Mouse (Mus musculus) MEL (cell line): ENCODE measurements at regions not wholly inside any gene's neighbourhood (a gene's known extent, or its start where the extent isn't known, plus 50 kb on each side); places are given as distances from the start of the nearest gene placed in this dataset.

ENCODE experiments used
- DNase-seq: peaks from one replicate; pipeline ENCODE4 v3.0.0; 2011; ENCODE audit warnings: low read depth, low spot score
- H3K27ac ChIP-seq: 2 replicates; pipeline ENCODE4 v1.5.1; 2012; ENCODE audit warnings: low read depth, mild to moderate bottlenecking, control low read depth, low read length, moderate library complexity; ENCODE audit not compliant: control insufficient read depth
- H3K27me3 ChIP-seq, 2 experiments: fragments of 150-350 bp in 1 of 2; sonication (generic) in 1 of 2; 2 replicates each; pipeline ENCODE4 v1.6.1; 2012; ENCODE audit warnings: low read length in 2 of 2, mild to moderate bottlenecking in 2 of 2, improper control_type of control experiment in 1 of 2, moderate library complexity in 1 of 2; ENCODE audit not compliant: insufficient read depth in 2 of 2, control insufficient read depth in 1 of 2
- H3K36me3 ChIP-seq, 2 experiments: 2 replicates each; pipeline ENCODE4 v1.6.1; 2012 to 2014; ENCODE audit warnings: low read length in 2 of 2, improper control_type of control experiment in 1 of 2, inconsistent platforms in 1 of 2, mild to moderate bottlenecking in 1 of 2; ENCODE audit not compliant: insufficient read depth in 2 of 2, control insufficient read depth in 1 of 2
- H3K4me1 ChIP-seq, 2 experiments: fragments of 150-350 bp in 1 of 2; sonication (generic) in 1 of 2; 2 replicates each; pipeline ENCODE4 v1.6.1; 2012; ENCODE audit warnings: low read length in 2 of 2, improper control_type of control experiment in 1 of 2, mild to moderate bottlenecking in 1 of 2; ENCODE audit not compliant: insufficient read depth in 2 of 2, control insufficient read depth in 1 of 2
- H3K4me3 ChIP-seq, 2 experiments: fragments of 150-350 bp in 1 of 2; sonication (generic) in 1 of 2; 2 replicates each; pipeline ENCODE4 v1.5.1; 2012; ENCODE audit warnings: low read depth in 2 of 2, low read length in 2 of 2, mild to moderate bottlenecking in 2 of 2, moderate library complexity in 2 of 2, control low read depth in 1 of 2, improper control_type of control experiment in 1 of 2; ENCODE audit not compliant: control insufficient read depth in 1 of 2, insufficient read depth in 1 of 2
- H3K79me2 ChIP-seq: 2 replicates; pipeline ENCODE4 v1.6.1; 2012; ENCODE audit warnings: mild to moderate bottlenecking, low read length, moderate library complexity; ENCODE audit not compliant: control insufficient read depth, poor library complexity, insufficient read depth
- H3K9ac ChIP-seq: 2 replicates; pipeline ENCODE4 v1.6.1; 2012; ENCODE audit warnings: low read depth, mild to moderate bottlenecking, control low read depth, low read length, moderate library complexity; ENCODE audit not compliant: control insufficient read depth, poor library complexity, severe bottlenecking
- H3K9me3 ChIP-seq: fragments of 150-350 bp; sonication (generic); replicated peaks from 2 replicates; pipeline ENCODE4 v1.6.1; 2012; ENCODE audit warnings: mild to moderate bottlenecking, low read length, improper control_type of control experiment, moderate library complexity; ENCODE audit not compliant: insufficient read depth
- CTCF ChIP-seq, 3 experiments: IDR thresholded peaks in 2 of 3; conservative IDR thresholded peaks in 1 of 3; 2 replicates each; pipeline ENCODE4 v1.5.1; 2011 to 2012; ENCODE audit warnings: low read length in 3 of 3, low read depth in 2 of 3, mild to moderate bottlenecking in 2 of 3, improper control_type of control experiment in 1 of 3, inconsistent platforms in 1 of 3, mixed read lengths in 1 of 3, moderate library complexity in 1 of 3; ENCODE audit not compliant: control insufficient read depth in 1 of 3, insufficient read depth in 1 of 3, poor library complexity in 1 of 3, severe bottlenecking in 1 of 3
- E2F4 ChIP-seq: IDR thresholded peaks from 2 replicates; pipeline ENCODE4 v1.6.1; 2011; ENCODE audit warnings: low read depth, low read length, improper control_type of control experiment, borderline replicate concordance
- EP300 ChIP-seq, 2 experiments: IDR thresholded peaks; 2 replicates each; pipeline ENCODE4 v1.6.1; 2011; ENCODE audit warnings: improper control_type of control experiment in 2 of 2, low read length in 2 of 2, low read depth in 1 of 2, mild to moderate bottlenecking in 1 of 2
- KAT2A ChIP-seq: conservative IDR thresholded peaks from 2 replicates; pipeline ENCODE4 v1.6.1; 2012; ENCODE audit warnings: low read depth, low read length, improper control_type of control experiment, inconsistent platforms
- MAFK ChIP-seq: IDR thresholded peaks from 2 replicates; pipeline ENCODE4 v1.6.1; 2011; ENCODE audit warnings: low read depth, mild to moderate bottlenecking, low read length, improper control_type of control experiment, borderline replicate concordance
- MAX ChIP-seq: IDR thresholded peaks from 2 replicates; pipeline ENCODE4 v1.6.1; 2011; ENCODE audit warnings: low read length, improper control_type of control experiment
- MAZ ChIP-seq: IDR thresholded peaks from 2 replicates; pipeline ENCODE4 v1.6.1; 2012; ENCODE audit warnings: low read depth, mild to moderate bottlenecking, inconsistent platforms, low read length, improper control_type of control experiment
- MXI1 ChIP-seq: IDR thresholded peaks from 2 replicates; pipeline ENCODE4 v1.6.1; 2011; ENCODE audit warnings: mild to moderate bottlenecking, low read depth, low read length, improper control_type of control experiment
- MYC ChIP-seq: IDR thresholded peaks from 2 replicates; pipeline ENCODE4 v1.6.1; 2011; ENCODE audit warnings: low read depth, mild to moderate bottlenecking, low read length, improper control_type of control experiment, moderate library complexity
- NELFE ChIP-seq: IDR thresholded peaks from 2 replicates; pipeline ENCODE4 v1.6.1; 2011; ENCODE audit warnings: low read depth, low read length, improper control_type of control experiment
- POLR2A ChIP-seq, 2 experiments: IDR thresholded peaks; 2 replicates each; pipeline ENCODE4 v1.6.1; 2011 to 2012; ENCODE audit warnings: low read length in 2 of 2, mild to moderate bottlenecking in 2 of 2, control low read depth in 1 of 2, improper control_type of control experiment in 1 of 2, low read depth in 1 of 2, moderate library complexity in 1 of 2; ENCODE audit not compliant: control insufficient read depth in 1 of 2, insufficient read depth in 1 of 2, poor library complexity in 1 of 2
- RAD21 ChIP-seq: IDR thresholded peaks from 2 replicates; pipeline ENCODE4 v1.6.1; 2011; ENCODE audit warnings: mild to moderate bottlenecking, low read depth, low read length, improper control_type of control experiment
- RCOR1 ChIP-seq: IDR thresholded peaks from 2 replicates; pipeline ENCODE4 v1.6.1; 2012; ENCODE audit warnings: low read depth, mild to moderate bottlenecking, inconsistent platforms, low read length, improper control_type of control experiment
- TAL1 ChIP-seq: IDR thresholded peaks from 2 replicates; pipeline ENCODE4 v1.6.1; 2012; ENCODE audit warnings: mild to moderate bottlenecking, inconsistent platforms, low read length, moderate library complexity, mixed read lengths
- UBTF ChIP-seq: IDR thresholded peaks from 2 replicates; pipeline ENCODE4 v1.6.1; 2012; ENCODE audit warnings: low read depth, mild to moderate bottlenecking, inconsistent platforms, low read length, improper control_type of control experiment, moderate library complexity, borderline replicate concordance; ENCODE audit not compliant: insufficient read depth
- USF1 ChIP-seq: IDR thresholded peaks from 2 replicates; pipeline ENCODE4 v1.6.1; 2014; ENCODE audit warnings: low read depth, mild to moderate bottlenecking, inconsistent platforms, low read length, improper control_type of control experiment, moderate library complexity
- ZC3H11A ChIP-seq: IDR thresholded peaks from 2 replicates; pipeline ENCODE4 v1.6.1; 2012; ENCODE audit warnings: low read depth, mild to moderate bottlenecking, inconsistent platforms, low read length, improper control_type of control experiment
- ZNF384 ChIP-seq: IDR thresholded peaks from 2 replicates; pipeline ENCODE4 v1.6.1; 2012; ENCODE audit warnings: low read depth, mild to moderate bottlenecking, inconsistent platforms, low read length, improper control_type of control experiment

DNA sequence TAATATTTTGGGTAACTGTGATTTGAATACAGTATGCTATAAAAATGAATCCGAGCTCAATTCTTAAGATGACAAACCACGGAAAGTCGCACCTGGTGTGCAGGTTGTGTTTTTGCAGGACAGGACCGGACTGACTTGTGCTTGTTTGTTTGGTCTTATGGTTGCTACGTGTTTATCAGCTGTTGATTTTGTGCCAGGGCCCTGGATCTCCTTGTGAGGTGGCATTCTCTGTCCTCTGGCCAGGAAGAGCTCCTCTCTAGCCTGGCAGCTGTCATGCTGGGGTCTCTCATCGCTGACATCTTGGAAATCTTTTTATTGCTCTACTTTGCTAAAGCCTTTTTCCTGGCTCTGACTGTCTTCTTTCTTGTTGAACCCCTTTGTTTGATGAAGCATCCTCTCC is 723.0 kb upstream of the Car8 start:
- no peak overlapping the region for H3K27ac ChIP-seq
- TF ChIP-seq USF1 (no peak), NELFE (no peak), RAD21 (no peak), MYC (no peak)
- H3K27me3 ChIP-seq = no peaks in the 10 kb centered on the region
- no peaks in the 10 kb centered on the region for H3K36me3 ChIP-seq
- no peaks in the 10 kb centered on the region for H3K79me2 ChIP-seq
- no peaks in the 10 kb centered on the region for H3K4me1 ChIP-seq
- H3K4me3 ChIP-seq = no peak overlapping the region
- no peak overlapping the region for H3K9ac ChIP-seq
- no peak for DNase-seq
- H3K9me3 ChIP-seq = no peaks in the 10 kb centered on the region

DNA sequence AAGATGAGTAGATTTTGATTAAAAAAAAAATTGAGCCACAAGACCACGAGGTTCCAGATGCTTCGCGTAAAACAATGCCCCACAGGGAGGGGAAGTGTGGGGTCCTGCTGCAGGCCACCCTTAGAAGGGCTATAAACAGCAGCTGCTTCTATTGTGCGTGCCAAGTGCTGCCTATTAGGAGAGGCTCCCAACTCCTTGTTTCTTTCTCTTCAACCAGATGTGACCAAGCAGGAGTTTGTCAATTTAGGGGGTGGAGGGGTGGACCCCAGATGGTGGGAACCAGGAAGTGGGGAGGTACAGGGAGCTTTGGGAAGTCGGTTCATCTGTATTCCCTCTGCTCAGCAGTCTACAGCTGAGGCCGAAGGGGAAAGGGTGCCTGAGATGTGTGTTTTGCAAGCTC is 718.9 kb upstream of the Car8 start:
- Histone ChIP-seq H3K9ac (no peak overlapping the region), H3K27me3 (no peaks in the 10 kb centered on the region), H3K79me2 (no peaks in the 10 kb centered on the region), H3K4me1 (no peaks in the 10 kb centered on the region), H3K4me3 (no peak overlapping the region), H3K9me3 (no peaks in the 10 kb centered on the region), H3K36me3 (no peaks in the 10 kb centered on the region), H3K27ac (no peak overlapping the region)
- DNase-seq = no peak
- TF ChIP-seq E2F4 = no peak
- TF ChIP-seq MAFK = no peak
- TF ChIP-seq TAL1 = no peak
- no peak for TF ChIP-seq ZC3H11A
- TF ChIP-seq CTCF (IDR thresholded peaks at IDR 0.05 in 2 of 3, conservative IDR thresholded peaks at IDR 0.05 in 1 of 3; ENCODE audit: control insufficient read depth in 1 of 3, insufficient read depth in 1 of 3, low read depth in 2 of 3, low read length in 3 of 3, poor library complexity in 1 of 3, severe bottlenecking in 1 of 3) = no peak
- TF ChIP-seq POLR2A (IDR thresholded peaks at IDR 0.05; ENCODE audit: control insufficient read depth in 1 of 2, insufficient read depth in 1 of 2, low read depth in 1 of 2, low read length in 2 of 2, poor library complexity in 1 of 2) = no peak
- TF ChIP-seq MAZ = no peak
- TF ChIP-seq RCOR1 = no peak
- TF ChIP-seq UBTF = no peak
- no peak for TF ChIP-seq EP300 (IDR thresholded peaks at IDR 0.05; ENCODE audit: low read depth in 1 of 2, low read length in 2 of 2)
- TF ChIP-seq MXI1 = no peak
- TF ChIP-seq MAX = no peak

DNA sequence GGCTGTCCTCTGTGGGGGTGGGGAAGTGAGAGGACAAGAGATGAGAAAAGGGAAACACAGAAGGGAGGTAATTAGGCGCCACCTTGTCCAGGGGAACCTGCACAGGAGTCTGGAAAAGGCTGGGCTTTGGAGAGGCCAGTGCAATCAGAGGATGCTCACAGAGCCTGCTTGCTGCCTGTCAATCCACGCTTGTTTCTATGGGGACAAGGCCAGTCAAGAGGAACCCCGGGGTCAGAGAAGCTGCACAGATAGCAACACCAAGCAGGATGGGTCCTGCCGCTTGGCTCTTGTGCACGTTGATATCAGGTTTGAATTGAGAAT is 718.1 kb upstream of the Car8 start:
- Histone ChIP-seq H3K36me3 (no peaks in the 10 kb centered on the region), H3K9ac (no peak overlapping the region), H3K79me2 (no peaks in the 10 kb centered on the region), H3K4me1 (no peaks in the 10 kb centered on the region), H3K4me3 (no peak overlapping the region), H3K27me3 (no peaks in the 10 kb centered on the region), H3K27ac (no peak overlapping the region), H3K9me3 (no peaks in the 10 kb centered on the region)
- no peak for DNase-seq
- TF ChIP-seq USF1 = no peak
- TF ChIP-seq ZNF384 = no peak
- TF ChIP-seq KAT2A = no peak
- no peak for TF ChIP-seq MAX
